Mouse (Mus musculus) liver, embryonic 11.5 days (tissue): ENCODE data around the gene Map4k4. TPM values are rescaled to one million over a fixed set of nuclear protein-coding genes. Genes with fewer than 3 reads are reported as not detected.

Experiments
- ATAC-seq: fragments of 200-750 bp; cut with Nextera tagmentation; replicated peaks from 2 replicates; pipeline ENCODE4 v1.8.0; 2017; ENCODE audit warnings: moderate number of reproducible peaks, mild to moderate bottlenecking, moderate TSS enrichment, moderate library complexity; ENCODE audit not compliant: low FRiP score
- DNase-seq: peaks from one replicate; pipeline ENCODE4 v3.0.0-alpha.2; 2017; ENCODE audit warnings: low spot score
- H3K27ac ChIP-seq: fragments of 300-500 bp; sonication (generic); 2 replicates; pipeline ENCODE4 v1.5.1; 2014; ENCODE audit warnings: mild to moderate bottlenecking, low read depth, low read length, control low read depth
- H3K27me3 ChIP-seq: fragments of 300-500 bp; sonication (generic); replicated peaks from 2 replicates; pipeline ENCODE4 v1.6.1; 2014; ENCODE audit warnings: low read length, mixed read lengths; ENCODE audit not compliant: control insufficient read depth, insufficient read depth
- H3K36me3 ChIP-seq: fragments of 300-500 bp; sonication (generic); 2 replicates; pipeline ENCODE4 v1.6.1; 2014; ENCODE audit warnings: mild to moderate bottlenecking, low read length, moderate library complexity, mixed read lengths; ENCODE audit not compliant: control insufficient read depth, insufficient read depth
- H3K4me1 ChIP-seq: fragments of 300-500 bp; sonication (generic); replicated peaks from 2 replicates; pipeline ENCODE4 v1.6.1; 2014; ENCODE audit warnings: low read length, mixed read lengths; ENCODE audit not compliant: control insufficient read depth, insufficient read depth
- H3K4me2 ChIP-seq: fragments of 300-500 bp; sonication (generic); 2 replicates; pipeline ENCODE4 v1.6.1; 2014; ENCODE audit warnings: mild to moderate bottlenecking, control low read depth, moderate library complexity
- H3K4me3 ChIP-seq: fragments of 300-500 bp; sonication (generic); 2 replicates; pipeline ENCODE4 v1.5.1; 2014; ENCODE audit warnings: low read depth, low read length, control low read depth
- H3K9ac ChIP-seq: fragments of 300-500 bp; sonication (generic); 2 replicates; pipeline ENCODE4 v1.6.1; 2014; ENCODE audit warnings: low read depth, low read length, control low read depth
- H3K9me3 ChIP-seq: fragments of 300-500 bp; sonication (generic); 2 replicates; pipeline ENCODE4 v1.6.1; 2016; ENCODE audit warnings: low read length, inconsistent platforms, mixed read lengths; ENCODE audit not compliant: control insufficient read depth
- WGBS: fragments of 180-500 bp; shearing (Covaris S2); extraction: QIAGEN DNeasy Blood & Tissue Kit; methylation state at CpG from one replicate; pipeline ENCODE4 v1.1.7; 2014; 5-methylcytosine and 5-hydroxymethylcytosine counted together
- polyA plus RNA-seq: library from polyadenylated mRNA; unstranded; fragments of >200 nt; fragmentation: Nextera tagmentation; extraction: Ambion mirVana; gene quantifications from 2 replicates; pipeline ENCODE4 v1.2.1, GENCODE M21; 2014

Map4k4 gene
- polyA plus RNA-seq, 1 experiment from 2014 or later, result 13.6 TPM

- H3K27ac ChIP-seq, result no peak overlapping the region
- DNase-seq (no peak), ATAC-seq (no peak)
- H3K9ac ChIP-seq, result no peak overlapping the region
- H3K4me2 ChIP-seq, result no peak overlapping the region
- H3K36me3 ChIP-seq, result no peaks in the 10 kb centered on the region
- H3K4me1 ChIP-seq, result peaks cover 3% of the 10 kb centered on the region; the same call in 1 of the 2 replicates
- no peak overlapping the region for H3K4me3 ChIP-seq
- no peaks in the 10 kb centered on the region for H3K9me3 ChIP-seq
- WGBS, result 80% methylated on average over 11 of the region's 11 CpGs
- no peaks in the 10 kb centered on the region for H3K27me3 ChIP-seq
Observed at GRCm38 (mm10) chr1:39893153-39893880, 7.4 kb upstream of the Map4k4 start.

DNA sequence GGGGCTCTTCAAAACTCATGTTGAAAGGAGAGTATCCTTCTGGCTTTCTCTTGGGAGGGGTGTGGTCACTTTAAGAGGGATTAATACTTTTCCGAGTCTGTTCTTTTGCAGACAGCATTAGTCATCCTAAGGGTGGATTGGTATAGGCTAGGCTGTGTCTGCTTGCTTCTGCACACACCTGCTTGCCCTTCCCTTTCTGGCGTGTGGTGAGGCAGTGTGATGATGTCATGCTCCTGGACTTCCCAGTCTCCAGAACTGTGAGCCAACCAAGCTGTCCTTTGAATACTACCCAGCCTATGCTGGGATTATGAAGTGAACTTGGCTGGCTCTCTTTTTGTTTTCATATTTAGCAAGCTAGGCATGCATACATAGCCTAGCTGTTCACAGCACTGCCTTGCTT is 5.6 kb upstream of the Map4k4 start:
- ATAC-seq, result no peak
- no peaks in the 10 kb centered on the region for H3K36me3 ChIP-seq
- no peak overlapping the region for H3K4me3 ChIP-seq
- 27% methylated on average over 2 of the region's 2 CpGs for WGBS
- H3K27me3 ChIP-seq, result 0 out of 2 replicates have a peak, but pooled peaks cover under 1% of the 10 kb centered on the region
- H3K27ac ChIP-seq, result no peak overlapping the region
- no peak for DNase-seq
- H3K9me3 ChIP-seq, result no peaks in the 10 kb centered on the region
- no peak overlapping the region for H3K4me2 ChIP-seq
- no peak overlapping the region for H3K9ac ChIP-seq
- H3K4me1 ChIP-seq, result peaks cover 7% of the 10 kb centered on the region

- H3K27me3 ChIP-seq, result 0 out of 2 replicates have a peak, but pooled peaks cover 4% of the 10 kb centered on the region
- ATAC-seq (no peak), DNase-seq (no peak)
- WGBS, result 11% methylated on average over 2 of the region's 2 CpGs
- H3K27ac ChIP-seq, result no peak overlapping the region
- H3K9ac ChIP-seq, result no peak overlapping the region
- H3K9me3 ChIP-seq, result no peaks in the 10 kb centered on the region
- no peaks in the 10 kb centered on the region for H3K36me3 ChIP-seq
- H3K4me3 ChIP-seq, result no peak overlapping the region
- H3K4me2 ChIP-seq, result no peak overlapping the region
- peaks cover 10% of the 10 kb centered on the region for H3K4me1 ChIP-seq
Observed at GRCm38 (mm10) chr1:39895506-39895905, 5.2 kb upstream of the Map4k4 start.

- H3K4me1 ChIP-seq, result peaks cover 10% of the 10 kb centered on the region
- H3K4me3 ChIP-seq, result no peak overlapping the region
- H3K36me3 ChIP-seq, result no peaks in the 10 kb centered on the region
- 34% methylated on average over 2 of the region's 2 CpGs for WGBS
- H3K9ac ChIP-seq, result no peak overlapping the region
- ATAC-seq (no peak), DNase-seq (no peak)
- 0 out of 2 replicates have a peak, but pooled peaks cover 4% of the 10 kb centered on the region for H3K27me3 ChIP-seq
- H3K27ac ChIP-seq, result no peak overlapping the region
- H3K9me3 ChIP-seq, result no peaks in the 10 kb centered on the region
- no peak overlapping the region for H3K4me2 ChIP-seq
Observed at GRCm38 (mm10) chr1:39896581-39896980, 4.1 kb upstream of the Map4k4 start.

- ATAC-seq (no peak), DNase-seq (no peak)
- 36% methylated on average over 4 of the region's 4 CpGs for whole genome bisulfite sequencing
- peaks cover 14% of the 10 kb centered on the region for H3K4me1 ChIP-seq
- H3K27ac ChIP-seq, result no peak overlapping the region
- H3K36me3 ChIP-seq, result no peaks in the 10 kb centered on the region
- no peaks in the 10 kb centered on the region for H3K9me3 ChIP-seq
- H3K4me2 ChIP-seq, result no peak overlapping the region
- no peak overlapping the region for H3K9ac ChIP-seq
- no peak overlapping the region for H3K4me3 ChIP-seq
- 0 out of 2 replicates have a peak, but pooled peaks cover 4% of the 10 kb centered on the region for H3K27me3 ChIP-seq
Observed at GRCm38 (mm10) chr1:39898686-39899085, 2.0 kb upstream of the Map4k4 start.

DNA sequence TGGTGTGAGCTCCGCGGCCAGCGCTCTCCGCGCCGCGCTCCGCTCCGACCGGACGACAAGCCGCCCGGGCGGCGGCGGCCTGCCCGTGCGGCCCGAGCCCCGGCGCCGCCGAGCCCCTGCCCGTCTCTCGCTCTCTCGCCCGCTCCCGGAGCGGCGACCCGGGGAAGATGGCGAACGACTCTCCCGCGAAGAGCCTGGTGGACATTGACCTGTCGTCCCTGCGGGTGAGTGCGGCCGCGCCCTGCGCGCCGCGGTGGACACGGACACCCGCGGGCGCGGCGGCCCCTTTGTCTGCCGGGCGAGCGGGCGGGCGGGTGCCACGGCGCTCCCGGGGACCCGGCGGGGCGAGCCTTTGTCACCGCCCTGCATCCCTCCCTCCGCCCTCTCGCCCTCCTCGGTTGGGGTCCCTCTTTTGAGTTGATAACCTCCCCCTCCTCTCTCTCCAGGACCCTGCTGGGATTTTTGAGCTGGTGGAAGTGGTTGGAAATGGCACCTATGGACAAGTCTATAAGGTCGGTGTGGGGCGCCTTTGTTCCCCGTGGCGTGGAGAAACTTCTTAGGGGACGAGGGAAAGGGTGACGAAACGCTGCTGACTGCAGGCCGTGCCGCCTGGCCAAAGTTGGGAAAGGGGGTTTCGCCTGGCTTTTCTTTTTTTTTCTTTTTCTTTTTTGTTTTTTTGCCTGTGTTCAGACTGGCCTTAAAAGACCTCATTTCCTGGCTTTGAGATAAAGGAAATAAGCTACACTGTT is 524 bp downstream of the Map4k4 start:
- H3K4me3 ChIP-seq, result peak overlapping the region; percentile 83
- peak overlapping the region; percentile 85 for H3K27ac ChIP-seq
- peak; percentile 69 for DNase-seq
- H3K27me3 ChIP-seq, result 0 out of 2 replicates have a peak, but pooled peaks cover 4% of the 10 kb centered on the region
- peak overlapping the region; percentile 77 for H3K4me2 ChIP-seq
- no peaks in the 10 kb centered on the region for H3K36me3 ChIP-seq
- peaks cover 17% of the 10 kb centered on the region for H3K4me1 ChIP-seq
- peak; percentile 29 for ATAC-seq
- no peaks in the 10 kb centered on the region for H3K9me3 ChIP-seq
- whole genome bisulfite sequencing, result 1% methylated on average over 50 of the region's 75 CpGs
- peak overlapping the region; percentile 88 for H3K9ac ChIP-seq

- H3K27ac ChIP-seq, result peak overlapping the region; percentile 85; the same call in 1 of the 2 replicates
- no peaks in the 10 kb centered on the region for H3K36me3 ChIP-seq
- DNase-seq, result no peak
- 6% methylated on average over 26 of the region's 26 CpGs for WGBS
- peak overlapping the region; percentile 83 for H3K4me3 ChIP-seq
- H3K9me3 ChIP-seq, result no peaks in the 10 kb centered on the region
- peak overlapping the region; percentile 88 for H3K9ac ChIP-seq
- peak overlapping the region; percentile 77 for H3K4me2 ChIP-seq
- no peak for ATAC-seq
- peaks cover 14% of the 10 kb centered on the region for H3K4me1 ChIP-seq
- H3K27me3 ChIP-seq, result 0 out of 2 replicates have a peak, but pooled peaks cover 4% of the 10 kb centered on the region
Observed at GRCm38 (mm10) chr1:39901851-39902703, 1.4 kb downstream of the Map4k4 start.

DNA sequence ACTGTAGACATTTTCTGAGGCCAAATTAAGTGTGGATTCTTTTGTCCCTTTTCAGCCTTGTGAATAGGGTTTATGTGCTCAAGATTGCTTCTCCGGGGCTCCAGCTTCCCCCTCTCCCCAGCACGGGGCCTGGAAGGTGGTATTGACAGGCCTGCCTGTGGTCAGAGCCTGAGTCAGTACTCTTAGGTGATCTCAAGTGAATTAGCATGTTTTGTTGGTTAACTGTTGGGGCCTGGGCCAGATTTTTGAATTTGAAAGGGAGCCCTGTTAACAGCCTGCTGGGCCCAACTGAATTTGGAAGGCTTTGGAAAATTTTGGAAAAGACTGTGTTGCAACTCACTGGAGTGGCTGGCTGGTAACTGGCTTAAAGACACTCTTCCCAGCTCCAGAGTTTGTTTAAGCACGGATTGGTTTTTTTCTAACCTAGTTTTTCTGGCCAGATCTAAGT is 2.0 kb downstream of the Map4k4 start:
- Histone ChIP-seq H3K4me1 (peaks cover 14% of the 10 kb centered on the region), H3K4me2 (peak overlapping the region; percentile 77), H3K9ac (peak overlapping the region; percentile 88; the same call in 1 of the 2 replicates), H3K36me3 (no peaks in the 10 kb centered on the region), H3K27ac (no peak overlapping the region), H3K4me3 (peak overlapping the region; percentile 83), H3K9me3 (no peaks in the 10 kb centered on the region), H3K27me3 (0 out of 2 replicates have a peak, but pooled peaks cover 4% of the 10 kb centered on the region)
- WGBS, result 13% methylated on average over 3 of the region's 3 CpGs
- ATAC-seq, result no peak
- DNase-seq, result no peak
